Mouse (Mus musculus) midbrain, embryonic 15.5 days (tissue): Measurements from ENCODE around the gene Gm5134. TPM values are rescaled to one million over a fixed set of nuclear protein-coding genes. Genes with fewer than 3 reads are reported as not detected.

Source experiments
- ATAC-seq: fragments of 200-750 bp; cut with Nextera tagmentation; replicated peaks from 2 replicates; pipeline ENCODE4 v1.8.0; 2017; ENCODE audit warnings: moderate TSS enrichment
- H3K27ac ChIP-seq: fragments of 300-500 bp; sonication (generic); 2 replicates; pipeline ENCODE4 v1.5.1; 2015; ENCODE audit warnings: mild to moderate bottlenecking, inconsistent platforms
- H3K27me3 ChIP-seq: fragments of 300-500 bp; sonication (generic); replicated peaks from 2 replicates; pipeline ENCODE4 v1.6.1; 2015; ENCODE audit warnings: inconsistent platforms
- H3K36me3 ChIP-seq: fragments of 300-500 bp; sonication (generic); replicated peaks from 2 replicates; pipeline ENCODE4 v1.6.1; 2015; ENCODE audit warnings: inconsistent platforms
- H3K4me1 ChIP-seq: fragments of 300-500 bp; sonication (generic); 2 replicates; pipeline ENCODE4 v1.6.1; 2015; ENCODE audit warnings: inconsistent platforms
- H3K4me2 ChIP-seq: fragments of 300-500 bp; sonication (generic); 2 replicates; pipeline ENCODE4 v1.6.1; 2015; ENCODE audit warnings: inconsistent platforms, mild to moderate bottlenecking, moderate library complexity
- H3K4me3 ChIP-seq: fragments of 300-500 bp; sonication (generic); 2 replicates; pipeline ENCODE4 v1.5.1; 2015; ENCODE audit warnings: mild to moderate bottlenecking, inconsistent platforms
- H3K9ac ChIP-seq: fragments of 300-500 bp; sonication (generic); 2 replicates; pipeline ENCODE4 v1.6.1; 2015; ENCODE audit warnings: mild to moderate bottlenecking, inconsistent platforms
- H3K9me3 ChIP-seq: fragments of 300-500 bp; sonication (generic); 2 replicates; pipeline ENCODE4 v1.6.1; 2016; ENCODE audit warnings: inconsistent platforms
- WGBS: fragments of 180-500 bp; shearing (Covaris S2); methylation state at CpG from one replicate; pipeline ENCODE4 v1.1.7; 2015; ENCODE audit warnings: mixed read lengths; 5-methylcytosine and 5-hydroxymethylcytosine counted together
- polyA plus RNA-seq: library from polyadenylated mRNA; unstranded; fragments of >200 nt; fragmentation: Nextera tagmentation; extraction: Ambion mirVana; gene quantifications from 2 replicates; pipeline ENCODE4 v1.2.1, GENCODE M21; 2015

The Gm5134 gene
- polyA plus RNA-seq, 1 experiment from 2014 or later: not detected

DNA sequence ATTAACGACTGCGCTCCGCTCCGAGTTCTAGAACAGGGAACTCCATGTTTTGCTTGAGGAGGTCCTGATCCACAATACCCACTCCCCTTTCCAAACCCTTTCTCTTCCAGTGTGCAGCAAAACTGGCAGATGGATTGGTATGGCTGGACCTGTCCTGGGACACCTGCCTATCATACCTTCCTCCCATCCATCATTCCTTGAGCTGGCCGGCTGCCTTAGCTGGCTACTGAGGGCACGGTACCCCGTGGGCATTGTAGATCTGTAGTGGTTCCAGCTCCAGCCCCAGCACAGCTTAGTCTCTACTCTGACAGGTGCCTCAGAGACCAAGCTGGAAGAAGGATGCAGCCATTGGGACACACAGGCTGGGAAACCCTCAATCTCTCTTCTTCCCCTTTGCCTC lies 23.0 kb upstream of the Gm5134 start:
- H3K27ac ChIP-seq: no peak overlapping the region
- H3K9me3 ChIP-seq: no peaks in the 10 kb centered on the region
- H3K9ac ChIP-seq: peak overlapping the region; percentile 70; the same call in 1 of the 2 replicates
- ATAC-seq: no peak
- no peaks in the 10 kb centered on the region for H3K36me3 ChIP-seq
- H3K27me3 ChIP-seq: 0 out of 2 replicates have a peak, but pooled peaks cover 3% of the 10 kb centered on the region
- peak overlapping the region; percentile 96 for H3K4me2 ChIP-seq
- peak overlapping the region; percentile 49; the same call in 1 of the 2 replicates for H3K4me3 ChIP-seq
- WGBS: 31% methylated on average over 7 of the region's 7 CpGs
- H3K4me1 ChIP-seq: peaks cover 36% of the 10 kb centered on the region

DNA sequence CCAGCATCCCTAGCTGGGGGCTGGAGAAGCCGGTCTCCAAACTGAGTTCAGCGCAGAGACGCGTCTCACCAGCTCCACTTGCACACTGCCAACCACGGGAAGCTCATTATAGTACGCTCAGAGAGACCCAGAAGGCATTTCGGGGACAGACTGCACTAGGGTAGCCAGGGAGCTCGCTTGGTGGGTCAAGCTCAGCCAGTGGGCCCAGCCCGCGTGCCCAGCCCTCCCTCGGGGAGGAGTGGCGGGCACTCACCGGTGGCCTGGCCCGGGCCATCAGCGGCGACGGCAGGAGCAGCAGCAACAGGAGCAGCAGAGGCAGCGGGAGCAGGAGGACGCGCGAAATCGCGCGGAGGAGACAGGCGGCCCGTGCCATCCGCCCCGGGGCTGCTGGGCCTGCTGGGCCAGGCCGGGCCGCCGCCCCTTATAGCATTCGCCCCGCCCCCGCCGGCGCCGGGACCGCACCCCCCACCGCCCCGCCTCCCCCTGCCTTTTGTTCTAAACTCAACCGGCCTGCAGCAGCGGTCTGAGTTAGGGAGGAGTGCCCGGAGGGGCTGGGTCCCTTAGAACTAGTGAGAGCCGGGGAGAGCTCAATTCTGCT lies 22.1 kb upstream of the Gm5134 start:
- H3K27ac ChIP-seq: peak overlapping the region; percentile 56
- peaks cover 38% of the 10 kb centered on the region for H3K4me1 ChIP-seq
- H3K9me3 ChIP-seq: no peaks in the 10 kb centered on the region
- H3K9ac ChIP-seq: peak overlapping the region; percentile 70
- 1% methylated on average over 42 of the region's 44 CpGs for WGBS
- ATAC-seq: peak; percentile 38
- H3K4me2 ChIP-seq: peak overlapping the region; percentile 96
- H3K27me3 ChIP-seq: 0 out of 2 replicates have a peak, but pooled peaks cover 3% of the 10 kb centered on the region
- no peaks in the 10 kb centered on the region for H3K36me3 ChIP-seq
- peak overlapping the region; percentile 49 for H3K4me3 ChIP-seq

DNA sequence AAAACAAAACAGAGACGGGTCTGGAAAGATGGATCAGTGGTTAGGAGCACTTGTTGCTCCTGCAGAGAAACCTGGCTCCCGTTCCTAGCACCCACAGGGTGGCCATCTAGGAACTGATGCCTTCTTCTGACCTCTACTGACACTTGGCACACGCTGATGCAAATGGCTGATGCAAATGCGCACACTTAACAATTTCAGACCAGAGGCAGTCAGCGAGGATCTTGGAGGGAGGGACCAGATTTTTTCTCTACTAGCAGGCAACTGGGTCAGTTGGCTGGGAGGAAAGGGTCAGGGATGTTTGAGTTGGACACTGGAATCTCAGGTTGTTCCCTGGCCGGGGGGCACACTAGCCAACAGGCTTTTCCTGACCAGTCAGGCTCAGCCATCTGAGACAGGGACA lies 21.4 kb upstream of the Gm5134 start, which contains the start of gene Chchd10:
TSS of gene Chchd10 (plus strand) at position 240 of the 400 bp plus-strand sequence.
- no peak for ATAC-seq
- Histone ChIP-seq H3K4me2 (peak within 1 kb of the TSS; percentile 96), H3K9ac (peak within 1 kb of the TSS; percentile 70), H3K9me3 (no peaks in the 10 kb centered on the region), H3K4me3 (peak within 1 kb of the TSS; percentile 49), H3K4me1 (peaks cover 40% of the 10 kb centered on the region), H3K27ac (peak within 1 kb of the TSS; percentile 56), H3K36me3 (no peaks in the 10 kb centered on the region), H3K27me3 (0 out of 2 replicates have a peak, but pooled peaks cover 3% of the 10 kb centered on the region)
- 26% methylated on average over 6 of the region's 6 CpGs for WGBS

DNA sequence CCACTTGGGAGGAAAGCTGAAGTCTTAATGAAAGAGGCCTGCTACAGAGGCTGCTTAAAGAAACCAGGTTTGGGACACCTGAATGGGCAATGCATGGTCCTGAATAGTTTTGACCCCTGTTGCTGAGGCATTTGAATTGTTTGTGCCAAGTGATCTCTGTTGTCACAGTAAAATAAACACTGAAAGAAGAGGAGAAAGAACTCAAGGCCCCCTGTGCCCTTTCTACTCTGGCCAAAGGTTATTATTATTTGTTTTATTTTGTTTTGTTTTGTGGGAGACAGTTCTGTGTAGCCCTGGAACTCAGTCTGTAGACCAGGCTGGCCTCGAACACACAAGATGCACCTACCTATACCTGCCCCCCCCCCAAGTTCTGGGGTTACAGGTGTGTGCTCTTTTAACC lies 19.3 kb upstream of the Gm5134 start:
- no peak overlapping the region for H3K27ac ChIP-seq
- WGBS: 81% methylated on average over 1 of the region's 1 CpGs
- no peak for ATAC-seq
- no peak overlapping the region for H3K9ac ChIP-seq
- H3K36me3 ChIP-seq: no peaks in the 10 kb centered on the region
- no peaks in the 10 kb centered on the region for H3K9me3 ChIP-seq
- 0 out of 2 replicates have a peak, but pooled peaks cover 3% of the 10 kb centered on the region for H3K27me3 ChIP-seq
- peak overlapping the region; percentile 94 for H3K4me2 ChIP-seq
- no peak overlapping the region for H3K4me3 ChIP-seq
- peaks cover 40% of the 10 kb centered on the region for H3K4me1 ChIP-seq

DNA sequence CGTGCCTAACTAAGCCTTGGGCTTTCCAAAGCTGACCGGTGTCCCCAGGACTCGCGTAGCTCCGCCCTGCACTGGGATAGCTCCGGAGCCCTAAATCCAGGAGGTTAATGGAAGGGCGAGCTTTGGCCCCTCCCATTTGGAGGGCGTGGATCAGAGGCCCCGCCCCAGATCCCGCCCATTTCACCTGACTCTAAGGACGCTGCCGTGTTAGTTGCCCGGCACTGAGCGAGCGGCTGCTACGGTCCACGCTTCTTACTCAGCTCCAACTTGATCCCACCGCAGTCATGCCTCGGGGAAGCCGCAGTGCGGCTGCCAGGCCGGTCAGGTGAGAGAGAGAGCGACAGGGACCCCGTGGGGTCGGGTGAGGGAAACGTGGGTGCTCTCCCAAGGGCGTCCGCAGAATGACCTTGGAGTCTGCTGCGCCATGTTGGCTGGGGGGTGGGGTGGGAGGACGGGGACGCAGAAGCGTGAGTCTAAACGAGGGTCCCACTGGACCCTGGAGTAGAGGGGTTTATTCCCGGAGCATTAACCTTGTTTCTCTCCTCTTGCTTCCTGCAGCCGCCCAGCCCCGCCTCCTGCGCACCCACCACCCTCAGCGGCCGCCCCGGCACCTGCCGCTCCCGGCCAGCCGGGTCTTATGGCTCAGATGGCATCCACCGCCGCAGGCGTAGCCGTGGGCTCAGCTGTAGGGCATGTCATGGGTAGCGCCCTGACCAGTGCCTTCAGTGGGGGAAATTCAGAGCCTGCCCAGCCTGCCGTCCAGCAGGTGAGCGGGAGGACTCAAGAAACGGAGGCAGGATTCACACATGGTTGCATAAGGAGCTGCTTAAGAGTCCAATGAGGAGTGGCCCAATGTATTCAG lies 18.4 kb upstream of the Gm5134 start, which contains the start of gene Mmp11:
TSS of gene Mmp11 (minus strand) at position 817 of the 862 bp plus-strand sequence.
- peak within 1 kb of the TSS; percentile 51 for H3K9ac ChIP-seq
- H3K27ac ChIP-seq: peak within 1 kb of the TSS; percentile 73
- peaks cover 37% of the 10 kb centered on the region for H3K4me1 ChIP-seq
- peak; percentile 64 for ATAC-seq
- H3K4me2 ChIP-seq: peak within 1 kb of the TSS; percentile 94
- WGBS: 1% methylated on average over 51 of the region's 51 CpGs
- 0 out of 2 replicates have a peak, but pooled peaks cover 3% of the 10 kb centered on the region for H3K27me3 ChIP-seq
- no peaks in the 10 kb centered on the region for H3K9me3 ChIP-seq
- H3K36me3 ChIP-seq: no peaks in the 10 kb centered on the region
- H3K4me3 ChIP-seq: peak within 1 kb of the TSS; percentile 65

DNA sequence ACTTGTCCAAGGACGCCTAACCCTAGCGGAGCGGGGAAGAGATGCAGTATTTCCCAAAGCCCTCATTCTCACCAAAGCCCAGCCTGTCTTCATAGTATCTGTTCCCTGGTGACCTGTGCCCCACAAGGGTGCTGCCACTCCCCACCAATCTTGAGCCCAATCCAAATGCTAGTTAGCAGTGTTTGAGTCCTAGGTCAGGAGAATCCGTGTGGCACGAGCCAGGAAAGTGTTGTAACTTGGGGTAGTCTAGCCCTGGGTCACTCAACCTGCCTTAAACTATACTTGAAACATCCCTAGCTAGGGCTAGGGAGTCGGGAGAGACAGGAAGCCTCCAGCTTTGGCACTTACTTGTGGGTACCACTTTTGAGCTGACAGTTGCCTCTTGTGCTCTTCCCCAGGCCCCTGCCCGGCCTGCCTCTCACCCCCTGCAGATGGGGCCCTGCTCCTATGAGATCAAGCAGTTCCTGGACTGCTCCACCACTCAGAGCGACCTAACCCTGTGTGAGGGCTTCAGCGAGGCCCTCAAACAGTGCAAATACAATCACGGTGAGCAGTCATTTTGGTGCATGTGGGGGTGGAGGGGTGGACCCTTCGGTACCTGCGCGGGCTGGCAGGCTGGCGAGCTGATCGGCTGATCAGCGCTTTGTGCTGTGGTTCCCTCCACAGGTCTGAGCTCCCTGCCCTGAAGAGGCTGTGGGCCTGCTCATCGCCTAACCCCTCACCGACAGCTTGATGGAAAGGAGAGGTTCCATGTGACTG lies 17.2 kb upstream of the Gm5134 start:
- Histone ChIP-seq H3K9ac (no peak overlapping the region), H3K27ac (no peak overlapping the region), H3K4me2 (peak overlapping the region; percentile 16), H3K4me1 (peaks cover 27% of the 10 kb centered on the region), H3K27me3 (0 out of 2 replicates have a peak, but pooled peaks cover 3% of the 10 kb centered on the region), H3K9me3 (no peaks in the 10 kb centered on the region), H3K4me3 (peak overlapping the region; percentile 65; the same call in 1 of the 2 replicates), H3K36me3 (no peaks in the 10 kb centered on the region)
- WGBS: 43% methylated on average over 18 of the region's 18 CpGs
- no peak for ATAC-seq

DNA sequence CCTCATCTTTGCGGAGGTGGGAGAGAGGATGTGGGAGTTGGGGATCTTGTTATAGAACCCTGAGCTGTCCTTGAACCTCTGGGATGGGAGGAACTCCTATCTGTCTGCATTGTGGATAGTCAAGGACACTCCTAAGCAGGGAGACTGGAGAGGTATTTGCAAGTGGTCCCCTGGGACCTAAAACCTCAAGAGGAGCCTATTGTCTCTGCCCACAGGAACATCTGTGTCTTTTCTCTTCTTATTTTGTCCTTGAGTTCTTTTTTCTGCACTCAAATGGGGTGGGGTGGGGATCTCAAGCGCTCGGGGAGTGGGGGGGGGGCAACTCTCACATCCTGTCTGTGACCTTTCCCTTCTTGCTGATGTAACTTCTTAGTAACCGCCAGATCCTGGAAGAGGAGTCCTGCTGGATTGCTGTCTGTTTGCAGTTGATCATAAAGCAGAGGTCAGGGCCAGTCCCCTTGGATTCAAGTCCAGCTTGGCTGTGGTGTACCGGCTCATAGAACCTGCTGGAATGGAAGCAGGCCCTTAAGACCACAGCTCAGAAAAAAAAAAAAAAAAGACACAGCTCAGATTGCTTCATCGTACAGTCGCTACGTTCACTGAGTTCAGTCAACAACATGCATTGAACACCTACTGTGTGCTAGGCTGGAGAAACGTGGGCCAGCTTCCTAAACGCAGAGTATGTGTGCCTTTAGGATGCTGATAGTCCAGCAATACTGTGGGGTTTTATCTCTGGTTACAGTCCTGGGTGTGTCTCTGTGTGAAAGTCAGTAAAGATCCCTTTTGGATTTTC lies 16.3 kb upstream of the Gm5134 start:
- Histone ChIP-seq H3K27ac (no peak overlapping the region), H3K4me3 (no peak overlapping the region), H3K36me3 (no peaks in the 10 kb centered on the region), H3K9me3 (no peaks in the 10 kb centered on the region), H3K4me2 (peak overlapping the region; percentile 16; the same call in 1 of the 2 replicates), H3K4me1 (peaks cover 18% of the 10 kb centered on the region), H3K27me3 (0 out of 2 replicates have a peak, but pooled peaks cover 3% of the 10 kb centered on the region), H3K9ac (no peak overlapping the region)
- no peak for ATAC-seq
- WGBS: 56% methylated on average over 10 of the region's 10 CpGs

DNA sequence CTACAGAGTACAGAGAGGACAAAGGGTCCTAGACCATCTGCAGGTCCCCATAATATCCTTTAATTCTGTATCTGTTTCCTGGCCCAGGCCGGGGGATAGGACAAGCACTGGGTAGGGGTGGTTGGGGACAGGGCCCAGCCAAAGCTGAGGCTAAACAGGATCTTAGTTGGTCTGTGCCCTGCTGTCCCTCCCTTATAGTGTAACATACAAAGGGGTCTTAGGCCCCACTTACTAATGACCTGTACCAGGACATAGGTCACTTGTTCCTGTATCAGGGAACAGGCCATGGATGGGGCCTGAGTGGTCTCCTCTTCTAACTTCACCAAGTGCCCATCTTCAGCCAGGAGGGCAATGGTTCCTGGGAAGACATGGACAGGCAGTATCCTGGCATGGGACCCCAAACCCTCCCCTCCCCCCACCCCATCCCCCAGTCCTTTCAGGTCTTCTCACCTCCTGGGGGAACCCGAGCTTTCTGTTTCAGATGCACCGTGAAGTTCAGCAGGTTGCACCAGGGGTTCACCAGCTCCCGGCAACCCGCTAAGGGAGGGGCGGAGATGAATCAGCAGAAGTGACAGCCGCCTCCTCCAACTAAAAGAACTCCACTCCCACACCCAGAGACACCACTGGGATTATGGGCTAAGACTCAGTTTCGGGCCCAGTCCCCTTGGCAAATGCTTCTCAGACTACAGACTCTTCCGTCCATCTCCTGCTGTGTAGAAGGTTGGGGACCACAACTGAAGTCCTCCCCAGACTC lies 14.7 kb upstream of the Gm5134 start:
- H3K4me3 ChIP-seq: no peak overlapping the region
- H3K27me3 ChIP-seq: no peaks in the 10 kb centered on the region
- 53% methylated on average over 9 of the region's 9 CpGs for WGBS
- H3K9me3 ChIP-seq: no peaks in the 10 kb centered on the region
- no peak overlapping the region for H3K4me2 ChIP-seq
- H3K9ac ChIP-seq: no peak overlapping the region
- H3K36me3 ChIP-seq: no peaks in the 10 kb centered on the region
- H3K4me1 ChIP-seq: peaks cover 18% of the 10 kb centered on the region
- ATAC-seq: no peak
- no peak overlapping the region for H3K27ac ChIP-seq

DNA sequence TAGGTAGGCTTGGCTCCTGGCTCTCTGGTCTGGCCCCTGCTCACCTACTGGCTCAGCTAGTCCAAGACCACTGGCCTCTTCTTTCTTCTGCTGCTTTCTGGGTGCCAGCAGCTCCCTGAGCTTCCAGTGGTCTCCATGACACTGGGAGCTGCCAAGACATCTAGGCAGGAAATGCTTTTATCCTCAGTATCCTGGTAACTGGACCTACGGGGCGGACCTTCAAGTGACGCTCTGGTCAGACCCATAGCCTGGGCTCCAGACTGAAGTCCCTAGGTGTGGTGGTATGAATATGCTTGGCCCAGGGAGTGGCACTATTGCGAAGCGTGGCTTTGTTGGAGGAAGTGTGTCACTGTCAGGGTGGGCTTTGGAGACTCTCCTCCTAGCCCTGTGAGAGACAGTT lies 13.8 kb upstream of the Gm5134 start, which contains the start of gene Gm867:
TSS of gene Gm867 (minus strand) at position 153 of the 400 bp plus-strand sequence.
- H3K4me1 ChIP-seq: peaks cover 12% of the 10 kb centered on the region
- H3K9me3 ChIP-seq: no peaks in the 10 kb centered on the region
- H3K9ac ChIP-seq: no peak within 1 kb of the TSS
- no peak for ATAC-seq
- no peaks in the 10 kb centered on the region for H3K27me3 ChIP-seq
- no peaks in the 10 kb centered on the region for H3K36me3 ChIP-seq
- no peak within 1 kb of the TSS for H3K27ac ChIP-seq
- no peak within 1 kb of the TSS for H3K4me2 ChIP-seq
- H3K4me3 ChIP-seq: no peak within 1 kb of the TSS
- WGBS: 83% methylated on average over 5 of the region's 5 CpGs

DNA sequence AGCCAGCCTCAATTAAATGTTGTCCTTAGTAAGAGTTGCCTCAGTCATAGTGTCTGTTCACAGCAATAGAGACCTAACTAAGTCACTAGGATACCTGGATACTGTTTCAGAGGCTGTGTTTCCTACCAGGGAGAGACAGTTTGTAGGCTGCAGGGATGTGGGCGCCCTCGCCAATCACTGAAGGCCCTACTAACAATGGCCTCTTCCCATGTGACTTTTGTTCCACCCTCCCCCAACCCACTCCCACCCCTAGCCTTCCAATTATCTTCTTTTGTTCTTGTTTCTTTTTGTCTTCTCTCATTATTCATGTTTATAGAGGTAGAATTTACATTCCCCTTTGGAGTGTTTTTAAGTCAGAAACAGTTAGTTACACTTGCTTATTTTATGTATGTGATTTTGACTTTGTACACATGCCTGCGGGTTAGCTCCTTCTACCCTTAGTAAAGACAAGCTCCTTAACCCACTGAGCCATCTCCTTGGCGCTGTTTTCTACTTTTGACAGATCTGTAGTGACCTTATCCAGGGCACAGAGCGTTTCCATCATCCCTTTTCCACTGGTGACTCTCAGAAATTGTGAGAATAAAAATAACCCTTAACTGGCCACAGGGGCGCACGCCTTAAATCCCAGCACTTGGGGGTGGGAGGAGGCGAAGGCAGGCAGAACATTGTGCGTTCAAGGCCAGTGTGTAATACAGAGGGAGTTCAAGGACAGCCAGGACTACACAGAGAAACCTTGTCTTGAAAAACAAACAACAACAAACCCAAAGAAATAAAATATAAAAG lies 13.1 kb upstream of the Gm5134 start:
- ATAC-seq: no peak
- Histone ChIP-seq H3K9me3 (no peaks in the 10 kb centered on the region), H3K4me3 (no peak overlapping the region), H3K4me1 (peaks cover 5% of the 10 kb centered on the region), H3K36me3 (no peaks in the 10 kb centered on the region), H3K27ac (no peak overlapping the region), H3K4me2 (no peak overlapping the region), H3K9ac (no peak overlapping the region), H3K27me3 (no peaks in the 10 kb centered on the region)
- WGBS: 61% methylated on average over 9 of the region's 9 CpGs
